Mouse (Mus musculus): ENCODE measurements around the gene Syn2. TPM values are rescaled to one million over a fixed set of nuclear protein-coding genes. Genes with fewer than 3 reads are reported as not detected.

The Syn2 gene
- total and polyA plus RNA-seq, 2 experiments from 2014 or later, result 95.2 to 145 TPM

DNA sequence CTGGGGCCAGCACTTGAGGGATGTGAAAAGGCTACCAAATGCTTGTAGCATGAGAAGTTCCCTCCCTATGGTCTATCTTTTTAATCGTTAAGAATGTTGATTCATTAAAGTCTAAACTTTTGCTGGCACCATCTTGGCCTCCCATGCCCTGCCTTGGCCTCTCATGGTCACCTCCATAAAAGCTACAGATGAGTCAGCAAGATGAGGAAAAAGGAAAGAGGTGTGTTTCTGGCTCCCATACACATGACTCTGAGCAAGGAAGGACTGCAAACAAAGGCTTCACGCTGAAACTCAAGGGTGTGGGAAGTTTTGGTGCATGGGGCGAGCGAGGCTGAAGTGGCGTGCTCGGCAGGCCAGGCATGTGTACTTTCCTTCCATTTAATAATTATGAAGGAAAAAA, 184.1 kb downstream of the Syn2 start:
- 89% methylated on average over 6 of the region's 6 CpGs for WGBS
- no peak overlapping the region for H3K4me3 ChIP-seq (ENCODE audit: low read depth, low read length)
- no peak for DNase-seq (ENCODE audit: low spot score)
- H3K9ac ChIP-seq (replicated peaks; ENCODE audit: low read length, poor library complexity, severe bottlenecking), result no peak overlapping the region
- H3K4me2 ChIP-seq (ENCODE audit: low read depth, low read length, poor library complexity, severe bottlenecking), result no peak overlapping the region
- no peak for TF ChIP-seq CTCF (IDR thresholded peaks at IDR 0.05)
- no peaks in the 10 kb centered on the region for H3K4me1 ChIP-seq (ENCODE audit: insufficient read depth, low read length)
- H3K36me3 ChIP-seq (ENCODE audit: insufficient read depth, low read length), result no peaks in the 10 kb centered on the region
- no peak for ATAC-seq (ENCODE audit: low FRiP score)
- no peaks in the 10 kb centered on the region for H3K27me3 ChIP-seq (ENCODE audit: insufficient read depth, low read length)
- no peak overlapping the region for H3K27ac ChIP-seq (ENCODE audit: low read depth, low read length)
- H3K9me3 ChIP-seq (ENCODE audit: low read length), result no peaks in the 10 kb centered on the region

DNA sequence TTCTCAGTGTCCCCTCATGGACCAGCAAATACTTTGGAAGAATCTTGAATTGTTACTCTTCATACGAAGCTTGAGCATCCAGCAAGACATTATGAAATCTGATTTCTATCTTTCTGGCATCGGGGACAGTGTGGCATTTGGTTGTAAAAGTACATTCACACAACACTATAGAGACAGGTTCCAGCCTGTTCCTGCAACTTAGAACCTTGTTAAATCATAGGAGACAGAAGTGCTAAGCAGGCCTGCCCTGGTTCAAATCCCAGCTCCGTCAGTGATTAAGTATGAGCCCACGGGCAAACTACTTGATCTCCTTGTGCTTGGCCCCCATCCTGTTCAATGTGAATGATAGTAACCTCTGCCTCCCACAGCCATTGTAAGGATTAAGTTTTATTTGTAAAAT, 185.0 kb downstream of the Syn2 start:
- 92% methylated on average over 4 of the region's 4 CpGs for WGBS
- no peak for TF ChIP-seq CTCF (IDR thresholded peaks at IDR 0.05)
- H3K27ac ChIP-seq (ENCODE audit: low read depth, low read length), result no peak overlapping the region
- H3K4me2 ChIP-seq (ENCODE audit: low read depth, low read length, poor library complexity, severe bottlenecking), result no peak overlapping the region
- ATAC-seq (ENCODE audit: low FRiP score) (no peak), DNase-seq (ENCODE audit: low spot score) (no peak)
- no peaks in the 10 kb centered on the region for H3K36me3 ChIP-seq (ENCODE audit: insufficient read depth, low read length)
- H3K9me3 ChIP-seq (ENCODE audit: low read length), result no peaks in the 10 kb centered on the region
- H3K27me3 ChIP-seq (ENCODE audit: insufficient read depth, low read length), result no peaks in the 10 kb centered on the region
- no peak overlapping the region for H3K9ac ChIP-seq (replicated peaks; ENCODE audit: low read length, poor library complexity, severe bottlenecking)
- no peak overlapping the region for H3K4me3 ChIP-seq (ENCODE audit: low read depth, low read length)
- no peaks in the 10 kb centered on the region for H3K4me1 ChIP-seq (ENCODE audit: insufficient read depth, low read length)

- Histone ChIP-seq H3K9ac (replicated peaks; ENCODE audit: low read length, poor library complexity, severe bottlenecking) (no peak overlapping the region), H3K4me1 (ENCODE audit: insufficient read depth, low read length) (no peaks in the 10 kb centered on the region), H3K36me3 (ENCODE audit: insufficient read depth, low read length) (no peaks in the 10 kb centered on the region), H3K4me3 (ENCODE audit: low read depth, low read length) (no peak overlapping the region), H3K27ac (ENCODE audit: low read depth, low read length) (no peak overlapping the region), H3K4me2 (ENCODE audit: low read depth, low read length, poor library complexity, severe bottlenecking) (no peak overlapping the region), H3K9me3 (ENCODE audit: low read length) (no peaks in the 10 kb centered on the region), H3K27me3 (ENCODE audit: insufficient read depth, low read length) (no peaks in the 10 kb centered on the region)
- 84% methylated on average over 8 of the region's 8 CpGs for WGBS
- DNase-seq (ENCODE audit: low spot score), result no peak
- ATAC-seq (ENCODE audit: low FRiP score), result no peak
- TF ChIP-seq CTCF (IDR thresholded peaks at IDR 0.05), result no peak
Observed at GRCm38 (mm10) chr6:115320927-115321714, 186.4 kb downstream of the Syn2 start.

DNA sequence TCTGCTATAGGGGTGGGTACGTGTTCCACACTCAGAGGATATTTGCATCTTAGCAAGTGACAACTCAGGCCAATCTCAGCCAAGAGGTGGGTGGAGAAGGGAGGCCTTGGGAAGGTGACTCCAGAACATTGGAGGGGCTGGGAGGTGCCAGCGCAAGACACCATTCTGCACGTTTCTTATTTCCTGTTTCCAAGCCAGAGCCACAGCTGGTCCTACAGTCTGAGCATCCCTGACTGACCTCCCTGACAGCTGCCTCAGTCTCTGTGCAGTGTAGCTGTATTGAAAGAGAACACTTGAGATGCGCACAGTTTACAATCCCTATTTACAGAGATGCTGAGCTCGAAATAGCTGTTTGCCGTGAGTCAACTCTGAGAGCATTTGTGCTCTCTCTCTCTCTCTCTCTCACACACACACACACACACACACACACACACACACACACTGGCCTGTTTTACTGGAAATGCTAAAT, 187.2 kb downstream of the Syn2 start:
- WGBS, result 58% methylated on average over 6 of the region's 6 CpGs

DNA sequence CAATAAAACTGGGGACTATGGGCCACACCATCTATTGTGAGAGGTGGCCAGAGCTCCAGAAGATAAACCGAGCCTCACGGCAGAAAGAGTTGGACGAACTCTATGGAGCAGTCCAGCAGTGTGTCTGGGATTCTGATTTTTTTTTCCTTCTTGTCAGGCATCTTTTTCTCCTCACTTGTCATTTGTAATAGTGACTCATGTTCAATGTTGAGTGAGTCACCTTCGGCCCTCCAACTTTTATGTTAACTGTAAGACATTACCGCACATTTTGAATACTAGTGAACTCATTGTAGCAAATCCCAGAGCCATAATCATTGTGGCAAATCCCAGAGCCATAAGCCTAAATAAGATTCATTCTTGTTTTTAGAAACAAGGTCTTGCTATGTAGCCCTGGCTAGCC, 188.3 kb downstream of the Syn2 start:
- Histone ChIP-seq H3K9me3 (ENCODE audit: low read length) (no peaks in the 10 kb centered on the region), H3K27me3 (ENCODE audit: insufficient read depth, low read length) (no peaks in the 10 kb centered on the region), H3K4me3 (ENCODE audit: low read depth, low read length) (no peak overlapping the region), H3K4me1 (ENCODE audit: insufficient read depth, low read length) (no peaks in the 10 kb centered on the region), H3K27ac (ENCODE audit: low read depth, low read length) (no peak overlapping the region), H3K4me2 (ENCODE audit: low read depth, low read length, poor library complexity, severe bottlenecking) (no peak overlapping the region), H3K9ac (replicated peaks; ENCODE audit: low read length, poor library complexity, severe bottlenecking) (no peak overlapping the region), H3K36me3 (ENCODE audit: insufficient read depth, low read length) (no peaks in the 10 kb centered on the region)
- DNase-seq (ENCODE audit: low spot score), result no peak
- TF ChIP-seq CTCF (IDR thresholded peaks at IDR 0.05), result no peak
- 93% methylated on average over 5 of the region's 5 CpGs for WGBS
- ATAC-seq (ENCODE audit: low FRiP score), result no peak

More for the DNA sequence above, 187.2 kb downstream of the Syn2 start:
- no peak overlapping the region for H3K4me3 ChIP-seq (ENCODE audit: low read depth, low read length)
- ATAC-seq (ENCODE audit: low FRiP score) (no peak), DNase-seq (ENCODE audit: low spot score) (no peak)
- no peak overlapping the region for H3K27ac ChIP-seq (ENCODE audit: low read depth, low read length)
- no peaks in the 10 kb centered on the region for H3K4me1 ChIP-seq (ENCODE audit: insufficient read depth, low read length)
- no peak for TF ChIP-seq CTCF (IDR thresholded peaks at IDR 0.05)
- H3K9ac ChIP-seq (replicated peaks; ENCODE audit: low read length, poor library complexity, severe bottlenecking), result no peak overlapping the region
- no peaks in the 10 kb centered on the region for H3K9me3 ChIP-seq (ENCODE audit: low read length)
- H3K4me2 ChIP-seq (ENCODE audit: low read depth, low read length, poor library complexity, severe bottlenecking), result no peak overlapping the region
- H3K27me3 ChIP-seq (ENCODE audit: insufficient read depth, low read length), result no peaks in the 10 kb centered on the region
- no peaks in the 10 kb centered on the region for H3K36me3 ChIP-seq (ENCODE audit: insufficient read depth, low read length)

- Histone ChIP-seq H3K36me3 (ENCODE audit: insufficient read depth, low read length) (no peaks in the 10 kb centered on the region), H3K27ac (ENCODE audit: low read depth, low read length) (no peak overlapping the region), H3K4me2 (ENCODE audit: low read depth, low read length, poor library complexity, severe bottlenecking) (no peak overlapping the region), H3K4me3 (ENCODE audit: low read depth, low read length) (no peak overlapping the region), H3K27me3 (ENCODE audit: insufficient read depth, low read length) (no peaks in the 10 kb centered on the region), H3K9me3 (ENCODE audit: low read length) (no peaks in the 10 kb centered on the region), H3K9ac (replicated peaks; ENCODE audit: low read length, poor library complexity, severe bottlenecking) (no peak overlapping the region), H3K4me1 (ENCODE audit: insufficient read depth, low read length) (no peaks in the 10 kb centered on the region)
- no peak for TF ChIP-seq CTCF (IDR thresholded peaks at IDR 0.05)
- no peak for DNase-seq (ENCODE audit: low spot score)
- ATAC-seq (ENCODE audit: low FRiP score), result no peak
Observed at GRCm38 (mm10) chr6:115330964-115331363, 196.3 kb downstream of the Syn2 start.

Small RNA genes within 50 kb of the gene (microRNA-seq; reads per million reads assigned to microRNA genes)
- gene Gm24767 (ENCODE audit: borderline number of aligned reads), result not detected

Other genes with a start within 250 kb of the Syn2 start
- gene Vgll4, start 164.9 kb upstream of the Syn2 start, total RNA-seq (2014; rRNA removed), result 43.7 and 58.5 TPM in 2 replicates
- 36.0 and 40.7 TPM in 2 replicates for gene Vgll4, start 164.9 kb upstream of the Syn2 start, polyA plus RNA-seq (2015; fragmentation: Nextera tagmentation; extraction: Ambion mirVana)
- gene Tamm41, start 97.0 kb upstream of the Syn2 start, total RNA-seq (2014; rRNA removed), result 39.4 and 50.8 TPM in 2 replicates
- 45.9 and 47.7 TPM in 2 replicates for gene Tamm41, start 97.0 kb upstream of the Syn2 start, polyA plus RNA-seq (2015; fragmentation: Nextera tagmentation; extraction: Ambion mirVana)
- not detected in 2 replicates for gene Gm17482, start 92.4 kb downstream of the Syn2 start, total RNA-seq (2014; rRNA removed)
- gene Gm17482, start 92.4 kb downstream of the Syn2 start, polyA plus RNA-seq (2015; fragmentation: Nextera tagmentation; extraction: Ambion mirVana), result not detected in 2 replicates
- 15.1 and 29.7 TPM in 2 replicates for gene Timp4, start 117.3 kb downstream of the Syn2 start, total RNA-seq (2014; rRNA removed)
- gene Timp4, start 117.3 kb downstream of the Syn2 start, polyA plus RNA-seq (2015; fragmentation: Nextera tagmentation; extraction: Ambion mirVana), result 21.9 and 25.4 TPM in 2 replicates
- 2.0 TPM in 1 of 2 replicates, not detected in the other for gene Pparg, start 226.0 kb downstream of the Syn2 start, total RNA-seq (2014; rRNA removed)
- gene Pparg, start 226.0 kb downstream of the Syn2 start, polyA plus RNA-seq (2015; fragmentation: Nextera tagmentation; extraction: Ambion mirVana), result 0.25 and 0.33 TPM in 2 replicates